Mouse (Mus musculus) left cerebral cortex, adult 18-20 months (tissue): Measurements from ENCODE around the gene Gm9745. TPM values are rescaled to one million over a fixed set of nuclear protein-coding genes. Genes with fewer than 3 reads are reported as not detected.
"Not testable (repeated sequence)": the region's sequence is repeated elsewhere in the genome, so short reads cannot be mapped to it uniquely, and the experiment has no call there.

Experiments used
- DNase-seq, 2 experiments: peaks; one replicate each; pipeline ENCODE4 v3.0.0; 2021 to 2022; ENCODE audit warnings: low spot score in 2 of 2, mixed read lengths in 1 of 2
- long read RNA-seq, 2 experiments: library from polyadenylated mRNA; stranded (forward); transcript quantifications; one replicate each; pipeline ENCODE4 v2.0.0; 2021
- total RNA-seq, 2 experiments: library from RNA; stranded (reverse); gene quantifications; 2 replicates each; pipeline ENCODE4 v1.2.3; 2021

Gene Gm9745
- not detected for total RNA-seq
- long read RNA-seq, experiment 1, result 0 reads
- long read RNA-seq, experiment 2, result 0 reads

DNA sequence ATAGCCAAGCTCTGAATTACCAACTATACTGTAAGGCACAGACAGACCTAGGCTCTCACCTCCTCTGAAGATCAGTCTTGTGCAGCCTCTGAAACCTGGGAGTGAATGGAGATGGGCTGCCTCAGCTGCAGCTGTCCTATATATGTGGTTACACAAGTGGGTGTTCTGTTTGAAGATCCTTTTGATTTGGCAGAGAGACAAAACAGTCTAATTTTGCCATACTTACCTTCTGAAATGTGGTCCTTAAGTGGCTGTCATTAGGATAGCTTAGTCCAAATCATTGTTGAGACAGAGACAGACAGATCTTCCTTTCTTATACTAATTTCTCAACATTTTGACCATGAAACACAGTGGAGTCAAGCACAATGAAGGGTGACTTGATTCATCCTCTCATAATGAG is at the start of gene Gm9745:
Gene Gm9745 (minus strand): TSS at position 101 of the 400 bp plus-strand sequence.
- DNase-seq, result not testable (repeated sequence)

DNA sequence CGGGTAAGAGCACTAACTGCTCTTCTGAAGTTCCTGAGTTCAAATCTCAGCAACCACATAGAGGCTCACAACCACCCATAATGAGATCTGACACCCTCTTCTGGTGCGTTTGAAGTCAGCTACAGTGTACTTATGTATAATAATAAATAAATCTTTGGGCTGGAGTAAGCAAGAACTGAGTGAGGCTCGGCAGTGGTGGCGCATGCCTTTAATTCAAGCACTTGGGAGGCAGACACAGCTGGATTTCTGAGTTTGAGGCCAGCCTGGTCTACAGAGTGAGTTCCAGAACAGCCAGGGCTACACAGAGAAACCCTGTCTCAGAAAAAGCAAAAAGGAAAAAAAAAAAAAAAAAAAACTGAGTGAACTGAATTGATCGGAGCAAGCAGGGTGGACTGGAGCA is 49.2 kb upstream of the Gm9745 start:
- not testable (repeated sequence) for DNase-seq

DNA sequence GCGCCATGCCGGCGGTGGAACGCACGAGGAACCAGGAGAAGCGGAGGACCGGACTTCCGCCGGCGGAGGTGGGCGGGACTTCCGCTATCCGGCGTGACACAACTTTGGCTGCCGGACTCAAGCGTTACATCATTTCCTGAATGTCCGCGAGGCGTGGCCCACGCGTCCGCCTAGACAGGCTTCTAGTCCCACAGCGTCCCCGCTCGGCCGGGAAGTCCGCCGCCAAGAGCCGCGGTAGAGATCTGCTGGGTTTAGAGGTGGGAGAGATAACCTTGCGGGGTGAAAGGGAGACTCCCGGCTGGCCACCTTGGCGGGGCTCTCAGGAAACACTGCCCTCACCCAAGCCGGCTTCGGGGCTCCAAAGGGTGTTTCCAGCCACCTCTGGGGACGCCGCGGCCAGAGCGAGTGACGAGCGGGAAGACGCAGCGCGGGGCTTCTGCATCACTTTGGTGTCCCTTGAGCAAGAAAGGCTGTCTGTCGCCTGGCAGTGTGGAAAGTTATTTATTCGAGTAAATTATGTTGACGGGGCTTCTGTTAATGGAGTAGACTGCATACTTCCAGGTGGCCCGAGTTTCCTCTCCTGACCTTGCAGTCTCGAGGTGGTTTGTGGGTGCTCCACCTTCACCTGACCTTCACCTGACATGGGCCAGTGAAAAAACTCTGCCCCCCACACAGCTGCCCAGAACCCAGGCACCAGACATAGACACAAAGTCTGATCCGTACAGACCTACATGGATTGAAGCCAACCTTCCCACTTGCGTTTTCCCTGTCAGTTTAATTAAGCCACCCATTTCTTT is 48.2 kb upstream of the Gm9745 start, which contains the start of gene Gtpbp4:
Gene Gtpbp4 (minus strand): TSS at position 94 of the 797 bp plus-strand sequence.
- DNase-seq, result peak; percentile 97 to 98

DNA sequence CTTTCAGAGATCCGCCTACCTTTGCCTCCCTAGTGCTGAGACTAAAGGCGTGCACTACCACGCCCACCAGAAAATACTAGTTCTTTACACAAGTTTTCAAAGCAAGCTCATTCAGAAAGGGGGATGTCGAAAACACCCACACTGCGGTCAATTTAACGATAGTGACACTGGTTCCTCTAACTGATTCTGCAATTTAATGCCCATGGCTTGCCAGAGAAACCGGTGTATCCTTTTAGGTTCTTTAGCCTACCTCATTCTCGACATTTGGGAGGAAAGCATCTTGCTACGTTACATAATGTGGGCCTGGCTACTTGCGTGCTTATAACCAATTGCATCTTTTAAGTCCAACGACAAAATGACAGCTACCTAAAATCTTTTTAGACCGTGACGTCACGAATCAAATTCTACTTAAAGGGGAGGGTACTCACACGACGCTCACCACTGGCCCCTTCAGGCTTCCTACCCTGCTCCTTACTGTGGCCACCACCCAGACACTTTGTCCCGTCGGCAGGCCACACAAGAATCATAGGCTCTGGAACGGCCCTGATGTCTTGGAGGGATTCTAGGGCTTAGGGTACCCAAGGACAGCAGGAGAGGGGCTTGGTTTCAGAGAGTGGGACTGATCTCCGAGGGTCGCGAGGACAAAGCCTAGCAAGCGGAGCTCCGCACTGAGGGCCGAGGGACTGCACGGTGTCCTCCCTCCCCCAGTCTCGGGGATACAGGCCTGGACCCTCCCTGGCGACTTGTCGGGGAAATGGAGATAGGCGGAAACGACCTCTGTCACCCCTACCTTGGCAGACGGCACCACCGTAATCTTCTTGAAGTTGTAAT is 47.3 kb upstream of the Gm9745 start:
- peak in 1 of 2 experiments; percentile 3 for DNase-seq

DNA sequence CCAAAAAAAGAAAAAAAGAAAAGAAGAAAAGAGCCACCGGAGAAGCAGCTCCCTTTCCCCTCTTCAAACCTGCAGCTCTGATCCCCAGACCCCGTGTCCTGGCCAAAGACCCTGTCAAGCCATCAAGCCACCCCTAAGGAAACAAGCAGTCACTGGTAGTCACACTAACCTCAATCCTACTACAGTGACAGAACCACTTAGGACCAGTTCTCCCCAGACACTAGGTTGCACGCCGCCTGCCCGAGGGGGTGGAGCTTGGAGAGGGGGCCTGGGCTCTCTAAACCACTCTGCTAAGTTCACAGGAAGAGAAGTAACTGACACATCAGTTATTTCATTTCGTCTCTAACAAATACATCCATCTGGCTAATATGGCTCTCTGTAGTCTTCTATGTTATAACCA is 44.2 kb upstream of the Gm9745 start:
- DNase-seq, result no peak

DNA sequence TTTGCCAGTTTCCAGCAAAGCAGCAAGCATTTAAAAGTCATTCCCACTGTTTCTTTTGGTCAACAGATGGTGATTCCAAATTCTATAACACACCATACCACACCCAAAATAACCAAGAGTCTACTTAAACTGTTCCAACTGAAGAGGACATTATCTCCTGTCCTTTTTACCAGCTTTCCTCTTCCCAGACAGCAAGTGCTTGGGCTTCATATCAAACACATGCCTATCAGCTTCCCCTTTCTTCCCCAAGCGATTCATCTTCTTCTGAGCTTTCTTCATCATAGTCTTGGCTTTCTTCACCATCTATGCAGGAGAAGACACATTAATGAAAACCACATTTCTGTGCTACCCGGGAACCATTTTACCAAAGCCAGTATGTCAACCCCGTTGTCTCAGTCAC is 24.9 kb upstream of the Gm9745 start:
- DNase-seq, result no peak

DNA sequence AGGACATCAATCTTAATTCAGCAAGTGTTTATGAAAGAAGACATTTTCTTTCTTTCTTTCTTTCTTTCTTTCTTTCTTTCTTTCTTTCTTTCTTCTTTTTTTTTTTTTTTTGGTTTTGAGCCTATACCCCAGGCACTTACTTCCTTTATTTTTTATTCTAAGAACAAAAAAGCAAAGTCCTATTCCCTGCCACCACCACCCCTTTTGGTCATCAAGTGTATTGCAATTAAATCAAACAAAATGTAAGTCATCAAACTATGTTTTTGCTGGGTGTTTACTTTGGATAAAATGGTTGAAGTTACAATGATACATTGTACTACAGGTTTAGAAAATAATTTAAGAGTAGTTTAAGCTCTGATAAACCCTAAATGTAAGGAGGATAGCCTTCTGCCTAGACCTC is 24.3 kb upstream of the Gm9745 start:
- no peak for DNase-seq

DNA sequence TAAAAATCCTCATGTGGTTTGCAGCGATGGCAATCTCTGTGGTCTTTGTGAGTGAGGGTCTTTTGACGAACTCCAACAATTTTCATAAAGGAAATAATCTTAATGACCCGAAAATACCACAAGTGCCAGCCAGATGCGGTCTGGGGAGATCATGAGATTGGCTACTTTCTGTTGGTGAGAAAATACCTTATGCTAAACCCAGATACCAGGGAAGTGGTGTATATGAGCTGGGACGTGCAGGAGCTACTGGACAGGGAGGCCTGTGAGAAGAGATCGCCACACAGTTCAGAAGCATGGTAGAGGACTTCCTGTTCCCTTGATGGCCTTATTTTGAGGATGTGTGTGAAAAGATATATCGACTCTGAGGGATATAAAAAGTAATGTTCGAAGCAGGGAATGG is 19.7 kb upstream of the Gm9745 start:
- DNase-seq, result no peak

DNA sequence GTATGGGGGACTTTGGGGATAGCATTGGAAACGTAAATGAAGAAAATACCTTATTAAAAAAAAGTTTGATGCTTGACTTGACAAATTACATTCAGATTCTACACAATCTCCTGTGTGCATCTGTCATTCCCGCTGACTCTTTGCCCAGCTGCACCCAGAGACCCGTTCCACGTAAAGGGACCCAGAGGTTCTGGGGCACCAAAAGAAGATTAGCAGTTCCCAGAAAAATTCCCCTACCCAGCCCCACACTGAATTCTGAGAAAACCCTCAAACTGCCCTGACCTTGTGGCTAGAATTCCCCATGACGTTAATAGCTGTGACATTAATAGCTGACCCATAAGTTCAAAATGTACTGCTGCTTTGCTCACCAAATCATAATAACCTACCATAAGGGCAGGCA is 17.2 kb upstream of the Gm9745 start:
- DNase-seq, result no peak

DNA sequence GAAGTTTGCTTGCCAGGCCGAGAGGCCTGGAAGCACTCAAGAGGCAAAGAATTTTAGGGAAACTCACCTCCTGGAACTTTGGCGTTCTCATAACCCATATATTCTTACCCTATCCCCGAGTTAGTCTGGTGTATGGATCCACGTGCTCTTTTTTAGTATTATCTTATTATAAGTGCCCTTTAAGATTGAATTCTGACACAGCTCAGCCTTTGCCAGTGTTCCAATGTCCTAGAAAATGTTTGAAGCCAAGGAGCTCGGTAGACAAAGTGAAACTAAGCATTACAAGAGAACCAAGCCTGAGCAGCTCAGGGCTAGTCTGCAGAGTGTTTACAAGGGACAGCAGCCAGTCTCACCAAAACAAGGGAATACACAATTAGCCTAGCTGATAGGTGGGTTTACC is 14.2 kb upstream of the Gm9745 start:
- DNase-seq, result not testable (repeated sequence)

DNA sequence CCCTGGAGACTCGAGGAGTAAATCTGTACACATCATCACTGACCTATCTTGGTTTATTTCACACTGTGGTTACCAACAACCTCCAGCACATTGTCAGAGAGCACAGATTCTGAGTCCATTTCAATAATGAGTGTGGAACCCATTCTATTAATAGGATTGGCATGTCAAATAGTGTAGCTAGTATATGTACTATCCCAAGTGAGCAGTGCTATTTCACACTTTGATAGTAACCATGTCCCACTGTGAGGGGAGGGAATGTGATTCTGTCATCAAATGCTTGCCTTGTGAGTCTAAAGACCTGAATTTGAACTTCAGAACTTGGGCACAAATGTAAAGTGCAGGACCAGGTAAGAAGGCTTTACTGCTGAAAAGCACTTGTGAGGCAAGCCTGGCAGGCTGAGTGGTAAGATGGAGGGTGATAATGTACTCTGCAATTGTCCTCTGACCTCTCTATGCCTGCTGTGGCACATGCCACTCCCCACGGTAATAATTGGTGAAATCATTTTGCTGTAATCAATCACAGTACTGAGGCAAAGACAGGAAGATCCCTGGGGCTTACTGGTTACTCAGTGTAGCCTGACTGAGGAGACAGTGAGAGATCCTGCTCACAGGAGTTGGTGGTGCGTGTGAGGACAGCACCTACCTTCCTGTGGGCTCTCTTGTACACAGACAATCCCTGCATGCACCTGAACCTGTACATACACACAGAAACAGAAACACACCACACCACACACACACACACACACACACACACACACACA is 13.3 kb upstream of the Gm9745 start:
- not testable (repeated sequence) for DNase-seq

DNA sequence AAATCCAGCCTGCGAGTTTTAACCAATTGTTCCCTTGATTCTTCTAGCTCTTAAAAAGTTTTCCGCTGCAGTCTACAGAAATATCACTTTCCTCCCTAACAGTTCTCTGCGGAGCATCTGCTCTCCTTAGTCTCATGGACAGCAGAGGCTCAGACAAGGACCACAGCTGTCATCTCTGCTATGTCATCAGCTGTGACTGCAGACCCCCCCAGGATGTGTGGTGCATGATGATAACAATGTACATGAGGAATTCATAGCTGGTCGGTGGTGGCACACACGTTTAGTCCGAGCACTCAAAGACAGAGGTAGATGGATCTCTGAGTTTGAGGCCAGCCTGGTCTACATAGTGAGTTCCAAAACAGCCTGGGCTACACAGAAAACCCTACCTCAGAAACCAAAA is 11.5 kb upstream of the Gm9745 start:
- not testable (repeated sequence) for DNase-seq

DNA sequence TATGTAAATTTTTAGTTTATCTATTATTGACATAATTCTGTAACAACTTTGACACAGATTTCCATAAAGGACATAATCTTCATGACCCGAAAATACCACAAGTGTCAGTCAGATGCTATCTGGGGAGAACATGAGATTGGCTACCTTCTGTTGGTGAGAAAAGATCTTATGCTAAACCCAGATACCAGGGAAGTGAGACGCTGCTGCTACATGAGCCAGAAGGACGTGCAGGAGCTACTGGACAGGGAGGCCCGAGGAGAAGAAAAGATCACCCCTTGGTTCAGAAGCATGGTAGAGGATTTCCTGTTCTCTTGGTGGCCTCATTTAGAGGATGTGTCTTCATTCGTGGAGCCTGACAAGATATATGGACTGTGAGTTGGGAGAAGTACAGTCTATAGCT is 11.0 kb upstream of the Gm9745 start:
- not testable (repeated sequence) for DNase-seq

DNA sequence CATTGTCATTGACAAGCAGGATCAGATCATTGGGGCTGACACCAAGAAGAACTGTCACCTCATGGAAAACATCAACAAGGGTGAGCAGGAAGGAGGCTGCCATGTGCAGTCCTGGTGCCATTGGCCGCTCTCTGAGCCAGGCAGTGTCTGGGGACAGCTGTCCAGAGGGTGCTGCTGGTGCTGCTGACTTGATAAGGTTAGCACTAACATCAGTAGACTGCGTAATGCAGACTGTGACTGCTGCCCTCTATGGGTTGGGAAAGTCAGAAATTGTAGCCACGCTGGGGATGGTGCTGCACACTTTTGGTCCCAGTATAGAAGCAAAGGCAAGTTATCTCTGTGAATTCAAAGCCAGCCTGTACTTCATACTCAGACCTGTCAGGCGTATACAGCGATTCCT is 8.8 kb upstream of the Gm9745 start:
- not testable (repeated sequence) for DNase-seq

DNA sequence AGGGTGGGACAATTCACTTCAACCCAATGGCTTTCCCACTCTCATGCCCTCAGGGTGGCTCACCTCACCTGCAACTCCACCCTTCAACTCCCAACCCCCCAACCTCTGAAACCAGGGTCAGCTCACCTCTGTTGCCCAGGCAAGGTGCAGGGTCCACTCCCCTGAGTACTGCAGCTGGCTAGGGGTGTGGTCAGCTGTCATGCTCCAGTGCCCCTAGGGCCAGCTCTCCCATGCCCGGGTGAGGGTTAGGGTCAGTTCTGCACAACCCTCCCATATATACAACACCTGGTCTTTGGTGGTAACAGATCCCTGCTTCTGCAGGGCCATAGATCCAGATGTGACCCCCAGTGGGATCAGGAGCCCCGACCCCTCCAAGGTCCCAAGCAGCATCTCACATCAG is 7.1 kb upstream of the Gm9745 start:
- DNase-seq, result not testable (repeated sequence)

DNA sequence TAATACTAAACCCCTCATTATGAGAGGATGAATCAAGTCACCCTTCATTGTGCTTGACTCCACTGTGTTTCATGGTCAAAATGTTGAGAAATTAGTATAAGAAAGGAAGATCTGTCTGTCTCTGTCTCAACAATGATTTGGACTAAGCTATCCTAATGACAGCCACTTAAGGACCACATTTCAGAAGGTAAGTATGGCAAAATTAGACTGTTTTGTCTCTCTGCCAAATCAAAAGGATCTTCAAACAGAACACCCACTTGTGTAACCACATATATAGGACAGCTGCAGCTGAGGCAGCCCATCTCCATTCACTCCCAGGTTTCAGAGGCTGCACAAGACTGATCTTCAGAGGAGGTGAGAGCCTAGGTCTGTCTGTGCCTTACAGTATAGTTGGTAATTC is 4.5 kb upstream of the Gm9745 start, which contains the start of gene Idi2:
Gene Idi2 (plus strand): TSS at position 301 of the 400 bp plus-strand sequence.
- not testable (repeated sequence) for DNase-seq

DNA sequence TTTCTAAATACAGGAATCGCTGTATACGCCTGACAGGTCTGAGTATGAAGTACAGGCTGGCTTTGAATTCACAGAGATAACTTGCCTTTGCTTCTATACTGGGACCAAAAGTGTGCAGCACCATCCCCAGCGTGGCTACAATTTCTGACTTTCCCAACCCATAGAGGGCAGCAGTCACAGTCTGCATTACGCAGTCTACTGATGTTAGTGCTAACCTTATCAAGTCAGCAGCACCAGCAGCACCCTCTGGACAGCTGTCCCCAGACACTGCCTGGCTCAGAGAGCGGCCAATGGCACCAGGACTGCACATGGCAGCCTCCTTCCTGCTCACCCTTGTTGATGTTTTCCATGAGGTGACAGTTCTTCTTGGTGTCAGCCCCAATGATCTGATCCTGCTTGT is 4.2 kb downstream of the Gm9745 start:
- DNase-seq, result not testable (repeated sequence)

DNA sequence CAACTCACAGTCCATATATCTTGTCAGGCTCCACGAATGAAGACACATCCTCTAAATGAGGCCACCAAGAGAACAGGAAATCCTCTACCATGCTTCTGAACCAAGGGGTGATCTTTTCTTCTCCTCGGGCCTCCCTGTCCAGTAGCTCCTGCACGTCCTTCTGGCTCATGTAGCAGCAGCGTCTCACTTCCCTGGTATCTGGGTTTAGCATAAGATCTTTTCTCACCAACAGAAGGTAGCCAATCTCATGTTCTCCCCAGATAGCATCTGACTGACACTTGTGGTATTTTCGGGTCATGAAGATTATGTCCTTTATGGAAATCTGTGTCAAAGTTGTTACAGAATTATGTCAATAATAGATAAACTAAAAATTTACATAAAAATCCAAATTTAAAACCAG is 6.3 kb downstream of the Gm9745 start:
- DNase-seq, result not testable (repeated sequence)

DNA sequence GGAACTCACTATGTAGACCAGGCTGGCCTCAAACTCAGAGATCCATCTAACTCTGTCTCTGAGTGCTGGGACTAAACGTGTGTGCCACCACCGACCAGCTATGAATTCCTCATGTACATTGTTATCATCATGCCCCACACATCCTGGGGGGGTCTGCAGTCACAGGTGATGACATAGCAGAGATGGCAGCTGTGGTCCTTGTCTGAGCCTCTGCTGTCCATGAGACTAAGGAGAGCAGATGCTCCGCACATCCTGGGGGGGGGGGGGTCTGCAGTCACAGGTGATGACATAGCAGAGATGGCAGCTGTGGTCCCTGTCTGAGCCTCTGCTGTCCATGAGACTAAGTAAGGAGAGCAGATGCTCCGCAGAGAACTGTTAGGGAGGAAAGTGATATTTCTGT is 6.9 kb downstream of the Gm9745 start:
- not testable (repeated sequence) for DNase-seq

DNA sequence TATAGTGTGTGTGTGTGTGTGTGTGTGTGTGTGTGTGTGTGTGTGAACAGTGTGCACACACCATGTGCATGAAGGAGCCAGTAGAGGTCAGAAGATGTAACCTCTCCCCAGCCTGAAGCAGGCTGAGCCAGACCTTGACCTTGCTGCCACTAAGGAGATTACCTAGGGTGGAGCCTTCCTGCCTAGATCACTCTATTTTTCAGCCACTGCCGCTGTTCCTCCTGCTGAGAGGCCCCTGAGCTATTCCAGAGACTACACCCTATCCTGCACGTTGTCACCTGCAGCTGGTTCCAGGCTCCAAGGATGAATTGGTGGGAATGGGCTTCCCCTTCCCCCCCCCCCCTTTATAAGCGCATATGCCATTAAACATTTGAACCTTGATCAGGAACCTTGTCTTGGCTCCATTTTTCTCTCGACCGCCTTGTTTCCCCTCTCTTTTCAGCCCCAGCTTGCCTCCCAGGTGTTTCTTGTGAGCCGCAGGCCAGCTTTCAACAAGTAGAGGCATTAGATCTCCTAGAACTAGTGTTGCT is 10.4 kb downstream of the Gm9745 start:
- not testable (repeated sequence) for DNase-seq

DNA sequence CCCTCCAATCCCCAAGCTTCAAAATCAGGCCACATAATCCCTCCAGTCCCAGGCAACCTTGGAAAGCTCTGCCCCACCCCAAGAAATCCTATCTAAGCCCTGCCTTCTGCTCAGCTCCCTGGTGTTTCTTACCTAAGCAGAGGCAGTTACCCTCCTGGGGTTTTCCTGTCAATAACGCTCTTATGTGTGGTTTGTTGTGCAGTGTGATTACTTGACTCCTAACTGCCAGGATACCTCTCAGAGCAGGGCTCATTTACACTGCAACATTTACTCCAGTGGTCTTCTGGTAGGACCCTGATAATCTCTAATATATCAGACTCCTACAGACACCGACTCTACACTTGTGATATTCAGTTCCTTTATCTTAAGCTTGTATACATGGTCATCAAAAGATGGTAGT is 14.5 kb downstream of the Gm9745 start:
- no peak for DNase-seq
